Mouse (Mus musculus) midbrain, embryonic 11.5 days (tissue): ENCODE data around the gene Larp1. TPM values are rescaled to one million over a fixed set of nuclear protein-coding genes. Genes with fewer than 3 reads are reported as not detected.

Source experiments
- ATAC-seq: fragments of 200-750 bp; cut with Nextera tagmentation; 2 replicates; pipeline ENCODE4 v1.8.0; 2017; ENCODE audit warnings: moderate TSS enrichment, moderate library complexity; ENCODE audit not compliant: low FRiP score
- DNase-seq: peaks from one replicate; pipeline ENCODE4 v3.0.0; 2015; ENCODE audit warnings: low spot score; ENCODE audit errors: missing footprints
- H3K27ac ChIP-seq: fragments of 300-500 bp; sonication (generic); 2 replicates; pipeline ENCODE4 v1.5.1; 2014; ENCODE audit warnings: low read depth, low read length
- H3K27me3 ChIP-seq: fragments of 300-500 bp; sonication (generic); 2 replicates; pipeline ENCODE4 v1.6.1; 2014; ENCODE audit warnings: mild to moderate bottlenecking, low read length, moderate library complexity, mixed read lengths; ENCODE audit not compliant: control insufficient read depth, insufficient read depth
- H3K36me3 ChIP-seq: fragments of 300-500 bp; sonication (generic); 2 replicates; pipeline ENCODE4 v1.6.1; 2014; ENCODE audit warnings: mild to moderate bottlenecking, low read length, moderate library complexity, mixed read lengths; ENCODE audit not compliant: control insufficient read depth, insufficient read depth
- H3K4me1 ChIP-seq: fragments of 300-500 bp; sonication (generic); 2 replicates; pipeline ENCODE4 v1.6.1; 2014; ENCODE audit warnings: low read length; ENCODE audit not compliant: control insufficient read depth, insufficient read depth
- H3K4me2 ChIP-seq: fragments of 300-500 bp; sonication (generic); 2 replicates; pipeline ENCODE4 v1.6.1; 2014; ENCODE audit warnings: mild to moderate bottlenecking, moderate library complexity
- H3K4me3 ChIP-seq: fragments of 300-500 bp; sonication (generic); 2 replicates; pipeline ENCODE4 v1.5.1; 2014; ENCODE audit warnings: low read depth, low read length
- H3K9ac ChIP-seq: fragments of 300-500 bp; sonication (generic); 2 replicates; pipeline ENCODE4 v1.6.1; 2014; ENCODE audit warnings: low read length
- H3K9me3 ChIP-seq: fragments of 300-500 bp; sonication (generic); 2 replicates; pipeline ENCODE4 v1.6.1; 2016; ENCODE audit warnings: low read length; ENCODE audit not compliant: control insufficient read depth
- WGBS: fragments of 180-500 bp; shearing (Covaris S2); extraction: QIAGEN DNeasy Blood & Tissue Kit; methylation state at CpG from one replicate; pipeline ENCODE4 v1.1.7; 2014; 5-methylcytosine and 5-hydroxymethylcytosine counted together
- polyA plus RNA-seq: library from polyadenylated mRNA; unstranded; fragments of >200 nt; fragmentation: Nextera tagmentation; extraction: Ambion mirVana; gene quantifications from 2 replicates; pipeline ENCODE4 v1.2.1, GENCODE M21; 2014

Larp1 gene
- polyA plus RNA-seq, 1 experiment from 2014 or later: 14.0 TPM

DNA sequence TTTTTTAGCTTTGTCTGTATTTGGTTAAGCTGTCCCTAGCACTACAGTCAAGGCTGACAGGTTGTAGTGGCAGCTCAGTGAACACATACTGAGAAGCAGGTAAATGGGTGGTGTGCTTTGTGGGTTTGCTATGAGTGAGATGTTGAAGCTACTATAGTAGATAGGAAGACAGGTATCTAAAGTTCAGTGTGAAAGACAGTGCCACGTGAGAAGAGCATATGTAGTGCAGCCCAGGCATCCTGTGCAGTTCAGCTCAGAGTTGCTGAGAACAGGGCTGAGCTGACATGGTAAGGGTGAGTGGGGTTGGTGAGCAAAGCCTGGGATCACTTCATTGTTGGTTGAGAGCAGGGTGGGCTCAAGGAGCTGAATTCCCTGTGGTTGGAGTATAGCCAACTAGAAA, 8.6 kb downstream of the Larp1 start:
- no peaks in the 10 kb centered on the region for H3K27me3 ChIP-seq
- H3K4me2 ChIP-seq: no peak overlapping the region
- WGBS: 78% methylated on average over 1 of the region's 1 CpGs
- DNase-seq (no peak), ATAC-seq (no peak)
- H3K4me3 ChIP-seq: no peak overlapping the region
- no peaks in the 10 kb centered on the region; the same call in 1 of the 2 replicates for H3K4me1 ChIP-seq
- H3K9me3 ChIP-seq: no peaks in the 10 kb centered on the region
- H3K36me3 ChIP-seq: no peaks in the 10 kb centered on the region
- no peak overlapping the region for H3K9ac ChIP-seq
- H3K27ac ChIP-seq: no peak overlapping the region

DNA sequence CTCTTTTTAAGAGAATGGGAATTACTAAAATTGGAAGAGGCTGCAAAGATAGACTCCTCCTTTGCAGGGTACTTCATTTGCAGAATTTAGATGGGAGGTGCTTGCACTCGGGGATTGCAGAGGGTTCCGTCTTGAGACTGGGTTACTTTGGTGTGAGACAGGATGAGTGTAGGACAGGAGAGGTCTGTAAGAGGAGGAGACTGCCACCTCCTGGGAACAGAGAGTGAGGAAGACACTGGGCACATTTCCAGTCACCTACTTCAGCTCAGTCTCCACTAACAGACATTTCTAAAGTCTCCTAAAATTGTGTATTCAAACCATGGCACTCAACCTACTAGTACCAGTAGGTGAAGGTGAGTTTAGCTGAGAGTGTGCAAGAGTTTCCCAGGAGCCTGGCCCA, 9.4 kb downstream of the Larp1 start:
- no peak for ATAC-seq
- no peak overlapping the region for H3K27ac ChIP-seq

DNA sequence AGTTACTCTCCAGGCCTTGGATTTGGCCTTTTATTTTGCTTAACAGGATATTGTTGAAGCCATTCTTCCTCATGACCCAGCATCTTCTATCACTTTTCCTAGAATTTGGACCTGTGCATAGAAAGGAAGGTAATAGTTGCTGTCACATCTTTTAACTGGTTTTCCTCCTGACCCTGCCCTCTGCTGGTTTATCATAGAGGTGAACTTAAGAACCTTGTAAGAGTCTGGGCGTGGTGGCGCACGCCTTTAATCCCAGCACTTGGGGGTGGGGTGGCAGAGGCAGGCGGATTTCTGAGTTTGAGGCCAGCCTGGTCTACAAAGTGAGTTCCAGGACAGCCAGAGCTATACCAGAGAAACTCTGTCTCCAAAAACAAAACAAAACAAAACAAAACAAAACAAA, 9.8 kb downstream of the Larp1 start:
- no peaks in the 10 kb centered on the region for H3K9me3 ChIP-seq
- H3K9ac ChIP-seq: no peak overlapping the region
- DNase-seq (no peak), ATAC-seq (no peak)
- no peaks in the 10 kb centered on the region for H3K36me3 ChIP-seq
- no peaks in the 10 kb centered on the region for H3K27me3 ChIP-seq
- H3K4me1 ChIP-seq: no peaks in the 10 kb centered on the region; the same call in 1 of the 2 replicates
- WGBS: 86% methylated on average over 4 of the region's 4 CpGs
- H3K4me3 ChIP-seq: no peak overlapping the region
- H3K4me2 ChIP-seq: no peak overlapping the region
- H3K27ac ChIP-seq: no peak overlapping the region

More for the DNA sequence above, 9.4 kb downstream of the Larp1 start:
- no peaks in the 10 kb centered on the region for H3K36me3 ChIP-seq
- WGBS: 92% methylated on average over 2 of the region's 2 CpGs
- H3K9me3 ChIP-seq: no peaks in the 10 kb centered on the region
- no peak for DNase-seq
- H3K4me3 ChIP-seq: no peak overlapping the region
- no peaks in the 10 kb centered on the region for H3K27me3 ChIP-seq
- no peak overlapping the region for H3K9ac ChIP-seq
- H3K4me1 ChIP-seq: no peaks in the 10 kb centered on the region; the same call in 1 of the 2 replicates
- H3K4me2 ChIP-seq: no peak overlapping the region

DNA sequence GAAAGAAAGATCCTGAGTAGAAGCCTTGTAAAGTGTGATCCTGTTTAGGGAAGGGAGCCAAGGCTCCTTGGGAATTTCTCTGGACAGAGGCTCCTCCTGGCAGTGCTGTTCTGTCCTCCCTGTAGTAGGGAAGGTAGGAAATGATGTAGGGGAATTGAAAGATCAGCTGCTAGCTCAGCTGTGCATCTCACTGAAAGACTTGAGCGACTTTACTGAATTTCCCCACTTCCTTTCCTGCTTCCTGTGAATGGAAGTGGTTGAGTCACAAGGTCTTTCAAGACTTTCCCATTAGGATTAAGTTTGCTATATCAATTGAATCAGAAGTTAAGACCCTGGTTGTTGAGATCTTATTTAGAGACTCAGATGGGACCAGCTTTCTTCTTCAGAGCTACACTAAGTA, 12.2 kb downstream of the Larp1 start:
- WGBS: 94% methylated on average over 1 of the region's 1 CpGs
- no peak for DNase-seq
- H3K4me1 ChIP-seq: no peaks in the 10 kb centered on the region; the same call in 1 of the 2 replicates
- no peaks in the 10 kb centered on the region for H3K9me3 ChIP-seq
- no peaks in the 10 kb centered on the region for H3K36me3 ChIP-seq
- H3K4me2 ChIP-seq: no peak overlapping the region
- H3K27ac ChIP-seq: no peak overlapping the region
- H3K4me3 ChIP-seq: no peak overlapping the region
- H3K9ac ChIP-seq: no peak overlapping the region
- no peaks in the 10 kb centered on the region for H3K27me3 ChIP-seq
- no peak for ATAC-seq

DNA sequence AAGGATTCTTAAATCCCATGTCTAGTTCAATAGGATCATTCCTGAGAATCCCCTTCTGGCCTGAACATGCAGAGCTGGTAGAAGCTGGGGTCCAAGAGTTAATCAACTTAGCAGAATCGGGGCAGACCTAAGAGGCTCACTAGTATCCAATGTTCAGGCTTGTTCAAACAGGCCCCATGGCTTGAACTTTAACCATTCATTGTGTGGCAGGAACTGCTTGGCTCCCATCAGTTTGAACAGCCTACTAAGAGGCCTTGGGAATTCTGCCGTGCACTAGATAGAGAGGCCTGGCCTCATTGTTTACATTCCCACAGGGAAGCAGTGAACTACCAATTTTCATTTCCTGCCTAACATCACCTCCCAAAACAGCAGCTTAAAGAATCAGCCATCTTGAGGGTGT, 12.8 kb downstream of the Larp1 start:
- Histone ChIP-seq H3K36me3 (no peaks in the 10 kb centered on the region), H3K27me3 (no peaks in the 10 kb centered on the region), H3K4me2 (no peak overlapping the region), H3K9ac (no peak overlapping the region), H3K9me3 (no peaks in the 10 kb centered on the region), H3K4me3 (no peak overlapping the region), H3K27ac (no peak overlapping the region), H3K4me1 (no peaks in the 10 kb centered on the region; the same call in 1 of the 2 replicates)
- DNase-seq: peak; percentile 67
- ATAC-seq: no peak
- 50% methylated on average over 2 of the region's 2 CpGs for WGBS

DNA sequence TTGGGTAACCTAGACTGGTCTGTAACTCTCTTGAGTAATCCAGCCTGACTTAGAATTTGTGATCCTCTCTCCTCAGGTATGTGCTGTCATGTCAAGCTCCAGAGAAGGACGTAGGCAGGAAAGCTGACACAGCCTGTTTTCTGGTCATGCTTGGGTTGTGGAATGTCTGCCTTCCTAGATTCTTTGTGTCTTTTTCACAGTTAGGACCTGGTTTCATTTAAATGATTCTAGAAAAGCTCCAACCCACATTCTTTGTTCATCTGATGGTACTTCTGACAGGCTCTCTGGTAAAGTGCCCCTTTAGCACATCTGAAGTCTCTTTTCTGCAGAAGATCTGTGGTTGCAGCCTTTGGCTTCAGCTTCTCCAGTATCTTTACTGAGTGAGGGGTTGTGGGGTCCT, 15.4 kb downstream of the Larp1 start:
- no peak overlapping the region for H3K4me3 ChIP-seq
- 93% methylated on average over 1 of the region's 1 CpGs for WGBS
- peak; percentile 31 for DNase-seq
- H3K9me3 ChIP-seq: no peaks in the 10 kb centered on the region
- no peak overlapping the region for H3K4me2 ChIP-seq
- H3K4me1 ChIP-seq: no peaks in the 10 kb centered on the region; the same call in 1 of the 2 replicates
- H3K9ac ChIP-seq: no peak overlapping the region
- no peak for ATAC-seq
- no peaks in the 10 kb centered on the region for H3K36me3 ChIP-seq
- no peak overlapping the region for H3K27ac ChIP-seq
- H3K27me3 ChIP-seq: no peaks in the 10 kb centered on the region

DNA sequence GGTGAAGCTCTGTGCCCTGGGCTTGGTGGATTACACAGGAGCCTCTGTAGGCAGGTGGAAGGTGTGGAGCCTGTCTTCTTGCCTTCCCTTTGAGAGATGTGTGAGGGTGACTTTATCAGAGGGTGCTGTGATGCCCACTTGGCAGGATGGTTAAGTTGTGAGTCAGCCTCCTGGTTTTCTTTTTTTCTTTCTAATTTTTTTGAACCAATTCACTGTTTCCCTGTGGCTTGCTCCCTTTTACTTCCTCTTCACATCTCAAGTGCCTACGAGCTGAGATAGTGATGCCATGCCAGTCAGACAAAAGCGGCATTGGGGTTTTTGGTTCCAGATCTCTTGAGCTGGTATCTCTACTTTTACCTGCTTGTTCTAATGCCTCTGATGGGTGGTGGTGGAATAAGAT, 15.8 kb downstream of the Larp1 start:
- DNase-seq (peak; percentile 14), ATAC-seq (no peak)
- Histone ChIP-seq H3K4me1 (no peaks in the 10 kb centered on the region; the same call in 1 of the 2 replicates), H3K4me3 (no peak overlapping the region), H3K9me3 (no peaks in the 10 kb centered on the region), H3K9ac (no peak overlapping the region), H3K27me3 (no peaks in the 10 kb centered on the region), H3K36me3 (no peaks in the 10 kb centered on the region), H3K4me2 (no peak overlapping the region), H3K27ac (no peak overlapping the region)
- WGBS: 98% methylated on average over 2 of the region's 2 CpGs

DNA sequence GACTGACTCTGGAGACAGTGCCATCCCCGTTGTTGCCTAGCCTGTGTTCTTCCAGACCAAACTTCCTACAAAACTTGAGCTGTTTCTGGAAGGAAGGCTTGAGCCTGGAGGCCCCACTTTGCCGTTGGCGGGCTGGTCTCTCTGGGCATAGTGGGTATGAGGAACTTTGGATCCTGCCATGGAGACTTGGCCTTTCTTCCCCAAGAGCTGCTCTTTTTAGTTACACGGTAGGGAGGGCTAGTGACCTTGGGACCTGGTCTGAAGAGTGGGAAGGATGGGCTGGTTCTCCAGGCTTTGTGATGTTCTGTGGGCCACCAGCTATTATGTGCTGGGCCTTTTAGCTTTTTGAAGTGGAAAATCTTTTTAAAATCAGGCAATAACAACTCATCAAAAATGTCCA, 17.0 kb downstream of the Larp1 start:
- H3K9ac ChIP-seq: no peak overlapping the region
- no peak overlapping the region for H3K27ac ChIP-seq
- DNase-seq (peak; percentile 17), ATAC-seq (no peak)
- H3K27me3 ChIP-seq: no peaks in the 10 kb centered on the region
- 88% methylated on average over 4 of the region's 4 CpGs for WGBS
- no peak overlapping the region for H3K4me2 ChIP-seq
- no peaks in the 10 kb centered on the region for H3K9me3 ChIP-seq
- no peak overlapping the region for H3K4me3 ChIP-seq
- H3K4me1 ChIP-seq: no peaks in the 10 kb centered on the region; the same call in 1 of the 2 replicates
- no peaks in the 10 kb centered on the region for H3K36me3 ChIP-seq

DNA sequence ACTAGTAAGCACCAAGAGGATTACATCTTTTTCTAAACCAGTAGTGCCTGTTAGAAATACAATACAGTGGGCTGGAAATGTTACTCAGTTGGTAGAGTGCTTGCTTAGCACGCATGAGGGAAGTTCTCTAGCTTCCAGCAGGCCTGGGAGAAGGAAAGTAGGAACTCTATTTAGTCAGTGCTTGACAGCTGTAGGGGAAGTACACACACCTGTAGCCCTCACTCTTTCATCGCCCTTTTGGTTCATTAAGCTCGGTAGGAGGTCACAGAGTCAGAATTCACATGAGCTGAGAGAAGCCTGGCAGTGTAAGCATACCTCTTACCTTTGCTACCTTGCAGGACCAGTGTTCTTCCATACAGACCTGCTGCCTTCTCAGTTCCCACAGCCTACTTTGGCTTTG, 17.5 kb downstream of the Larp1 start:
- ATAC-seq (no peak), DNase-seq (no peak)
- H3K4me1 ChIP-seq: no peaks in the 10 kb centered on the region; the same call in 1 of the 2 replicates
- no peaks in the 10 kb centered on the region for H3K27me3 ChIP-seq
- no peak overlapping the region for H3K27ac ChIP-seq
- no peaks in the 10 kb centered on the region for H3K9me3 ChIP-seq
- H3K9ac ChIP-seq: no peak overlapping the region
- H3K4me3 ChIP-seq: no peak overlapping the region
- 64% methylated on average over 3 of the region's 3 CpGs for WGBS
- H3K4me2 ChIP-seq: no peak overlapping the region
- H3K36me3 ChIP-seq: no peaks in the 10 kb centered on the region

DNA sequence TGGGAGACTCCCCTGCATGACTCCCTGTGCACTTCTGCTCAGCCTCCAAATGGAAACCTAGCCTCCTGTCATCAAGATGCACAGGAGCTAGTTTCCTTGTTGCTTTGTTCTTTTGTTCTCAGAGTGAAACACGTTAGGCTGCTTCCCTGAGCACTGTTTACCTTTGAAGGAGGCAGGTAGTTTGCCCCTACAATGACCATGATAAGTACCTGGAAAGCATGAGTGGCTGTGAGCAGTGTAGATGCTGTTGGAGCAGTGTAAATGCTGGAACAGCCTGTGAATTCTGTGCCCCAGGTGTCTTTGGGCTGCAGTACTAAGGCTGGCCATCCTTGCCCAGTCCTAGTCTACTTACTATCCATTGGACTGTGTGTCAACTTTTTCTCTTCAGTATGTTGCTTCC, 18.0 kb downstream of the Larp1 start:
- WGBS: 67% methylated on average over 1 of the region's 1 CpGs
- H3K4me1 ChIP-seq: no peaks in the 10 kb centered on the region
- no peak for ATAC-seq

More for the DNA sequence above, 18.0 kb downstream of the Larp1 start:
- no peak overlapping the region for H3K4me2 ChIP-seq
- no peaks in the 10 kb centered on the region for H3K27me3 ChIP-seq
- H3K4me3 ChIP-seq: no peak overlapping the region
- H3K36me3 ChIP-seq: no peaks in the 10 kb centered on the region
- H3K9ac ChIP-seq: no peak overlapping the region
- no peaks in the 10 kb centered on the region for H3K9me3 ChIP-seq
- no peak overlapping the region for H3K27ac ChIP-seq
- no peak for DNase-seq
